Mouse (Mus musculus) liver, embryonic 14.5 days (tissue): ENCODE measurements around the gene Sdcbp2. TPM values are rescaled to one million over a fixed set of nuclear protein-coding genes. Genes with fewer than 3 reads are reported as not detected.

Experiments
- ATAC-seq: fragments of 200-750 bp; cut with Nextera tagmentation; 2 replicates; pipeline ENCODE4 v1.8.0; 2017; ENCODE audit warnings: moderate number of reproducible peaks, mild to moderate bottlenecking, moderate library complexity; ENCODE audit not compliant: insufficient read depth
- DNase-seq, 3 experiments: peaks; one replicate each; pipeline ENCODE4 v3.0.0-alpha.2; 2012 to 2013; ENCODE audit warnings: low read depth in 3 of 3, low spot score in 3 of 3
- H3K27ac ChIP-seq: fragments of 300-500 bp; sonication (generic); 2 replicates; pipeline ENCODE4 v1.5.1; 2014; ENCODE audit warnings: moderate library complexity, mild to moderate bottlenecking, control low read depth, inconsistent platforms
- H3K27me3 ChIP-seq: fragments of 300-500 bp; sonication (generic); 2 replicates; pipeline ENCODE4 v1.6.1; 2014; ENCODE audit warnings: mild to moderate bottlenecking, low read length, moderate library complexity; ENCODE audit not compliant: control insufficient read depth, insufficient read depth
- H3K36me3 ChIP-seq: fragments of 300-500 bp; sonication (generic); replicated peaks from 2 replicates; pipeline ENCODE4 v1.6.1; 2014; ENCODE audit warnings: low read depth; ENCODE audit not compliant: control insufficient read depth, insufficient read depth
- H3K4me1 ChIP-seq, 2 experiments: fragments of 200-500 bp in 1 of 2; fragments of 300-500 bp in 1 of 2; sonication (generic) in 1 of 2; replicated peaks; 2 replicates each; pipeline ENCODE4 v1.6.1; 2012 to 2014; ENCODE audit warnings: antibody characterized with exemption in 1 of 2, inconsistent platforms in 1 of 2, low read length in 1 of 2; ENCODE audit not compliant: control insufficient read depth in 2 of 2, insufficient read depth in 2 of 2
- H3K4me2 ChIP-seq: fragments of 300-500 bp; sonication (generic); 2 replicates; pipeline ENCODE4 v1.6.1; 2014; ENCODE audit warnings: low read depth, mild to moderate bottlenecking, control low read depth, moderate library complexity
- H3K4me3 ChIP-seq, 2 experiments: fragments of 200-500 bp in 1 of 2; fragments of 300-500 bp in 1 of 2; sonication (generic) in 1 of 2; 2 replicates each; pipeline ENCODE4 v1.5.1; 2012 to 2014; ENCODE audit warnings: low read depth in 2 of 2, low read length in 2 of 2, mild to moderate bottlenecking in 2 of 2, control low read depth in 1 of 2, inconsistent platforms in 1 of 2, moderate library complexity in 1 of 2; ENCODE audit not compliant: insufficient read depth in 1 of 2
- H3K9ac ChIP-seq: fragments of 300-500 bp; sonication (generic); replicated peaks from 2 replicates; pipeline ENCODE4 v1.6.1; 2014; ENCODE audit warnings: mild to moderate bottlenecking, control low read depth, moderate library complexity
- H3K9me3 ChIP-seq: fragments of 300-500 bp; sonication (generic); 2 replicates; pipeline ENCODE4 v1.6.1; 2016; ENCODE audit warnings: low read length, mixed read lengths; ENCODE audit not compliant: control insufficient read depth
- CTCF ChIP-seq: IDR thresholded peaks from 2 replicates; pipeline ENCODE4 v1.5.1; 2016; ENCODE audit warnings: antibody characterized with exemption, low read depth, control low read depth
- EP300 ChIP-seq: IDR thresholded peaks from 2 replicates; pipeline ENCODE4 v1.6.1; 2016; ENCODE audit warnings: antibody characterized with exemption, low read depth
- WGBS: fragments of 180-500 bp; shearing (Covaris S2); extraction: QIAGEN DNeasy Blood & Tissue Kit; methylation state at CpG from one replicate; pipeline ENCODE4 v1.1.7; 2014; ENCODE audit not compliant: insufficient replicate concordance; 5-methylcytosine and 5-hydroxymethylcytosine counted together
- polyA plus RNA-seq, 2 experiments: library from polyadenylated mRNA; depleted of rRNA in 1 of 2; stranded (reverse) in 1 of 2; unstranded in 1 of 2; fragments of >200 nt; fragmentation: Nextera tagmentation in 1 of 2; extraction: Ambion mirVana in 1 of 2; gene quantifications; 2 replicates each; pipeline versions ENCODE4 v1.2.1 to v1.2.3; 2012 to 2014

The Sdcbp2 gene
- polyA plus RNA-seq (2012; rRNA removed) (0.22 and 0.29 TPM in 2 replicates), polyA plus RNA-seq (2014; fragmentation: Nextera tagmentation; extraction: Ambion mirVana) (0.06 and 0.13 TPM in 2 replicates)

GRCm38 (mm10) chr2:151571873-151572700, at the start of gene Sdcbp2:
Sdcbp2 (plus strand) TSS chr2:151572622.
- ATAC-seq (no peak), DNase-seq (no peak)
- H3K9ac ChIP-seq: no peak within 1 kb of the TSS
- 45% methylated on average over 17 of the region's 17 CpGs for WGBS
- no peak within 1 kb of the TSS for H3K4me2 ChIP-seq
- H3K27me3 ChIP-seq: no peaks in the 10 kb centered on the region; the same call in none of the 2 replicates
- no peak within 1 kb of the TSS for H3K27ac ChIP-seq
- no peak within 1 kb of the TSS for H3K4me3 ChIP-seq
- H3K9me3 ChIP-seq: no peaks in the 10 kb centered on the region
- peaks cover 0 to 7% of the 10 kb centered on the region in 2 experiments; a peak in 2 of 4 replicates for H3K4me1 ChIP-seq
- TF ChIP-seq CTCF (no peak), EP300 (no peak)
- no peaks in the 10 kb centered on the region for H3K36me3 ChIP-seq

- Histone ChIP-seq H3K9me3 (no peaks in the 10 kb centered on the region), H3K4me3 (no peak overlapping the region), H3K27me3 (no peaks in the 10 kb centered on the region), H3K4me1 (peaks cover 0 to 3% of the 10 kb centered on the region in 2 experiments; a peak in 3 of 4 replicates), H3K9ac (no peak overlapping the region), H3K27ac (no peak overlapping the region), H3K36me3 (no peaks in the 10 kb centered on the region), H3K4me2 (no peak overlapping the region)
- WGBS: 10% methylated on average over 4 of the region's 4 CpGs
- no peak for DNase-seq
- ATAC-seq: peak; percentile 47; the same call in 1 of the 2 replicates
- no peak for TF ChIP-seq CTCF
- peak; percentile 61 for TF ChIP-seq EP300
Observed at GRCm38 (mm10) chr2:151524324-151525041, 47.9 kb upstream of the Sdcbp2 start.

DNA sequence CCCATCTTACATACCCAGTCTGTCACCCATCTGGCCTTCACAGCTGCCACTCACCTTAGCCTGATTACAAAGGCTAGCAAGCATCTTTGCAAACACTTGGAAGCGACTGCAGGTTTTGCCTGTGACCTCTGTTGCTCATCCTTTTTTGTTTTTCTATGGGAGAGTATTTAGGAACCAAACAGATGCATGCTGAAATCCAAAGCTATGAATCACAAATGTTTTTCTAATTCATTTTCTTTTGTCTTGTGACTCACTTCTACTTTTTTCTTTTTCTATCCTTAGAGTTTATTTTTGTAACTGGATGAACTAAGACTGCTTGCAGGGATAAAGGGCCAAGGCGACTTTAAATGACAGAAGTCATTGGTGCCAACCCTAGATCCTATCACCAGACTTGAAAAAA, 46.9 kb upstream of the Sdcbp2 start:
- WGBS: 66% methylated on average over 2 of the region's 2 CpGs
- Histone ChIP-seq H3K36me3 (no peaks in the 10 kb centered on the region), H3K27ac (no peak overlapping the region), H3K4me3 (no peak overlapping the region), H3K27me3 (no peaks in the 10 kb centered on the region), H3K4me2 (no peak overlapping the region), H3K4me1 (peaks cover 0 to 5% of the 10 kb centered on the region in 2 experiments; a peak in 3 of 4 replicates), H3K9me3 (no peaks in the 10 kb centered on the region), H3K9ac (no peak overlapping the region)
- DNase-seq: no peak
- ATAC-seq: no peak
- TF ChIP-seq CTCF: no peak
- no peak for TF ChIP-seq EP300

DNA sequence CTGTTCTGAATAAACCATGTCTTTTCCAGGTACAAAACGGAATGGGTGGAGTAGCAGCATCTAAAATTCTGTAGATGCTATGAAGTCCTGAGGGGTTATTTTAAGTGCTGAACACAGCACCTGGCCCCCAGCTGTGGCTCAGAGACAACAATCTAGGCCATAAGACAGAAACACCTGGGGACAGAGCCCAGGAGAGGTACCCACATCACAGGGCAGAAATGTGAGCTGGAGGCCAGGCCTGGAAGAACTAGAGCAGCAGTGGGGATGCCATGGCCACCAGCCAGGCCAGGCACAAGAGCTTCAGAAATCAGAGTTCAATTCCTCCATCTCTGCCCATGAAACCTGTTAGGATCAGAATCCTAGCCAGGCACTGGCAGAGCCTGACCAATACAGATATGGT, 44.4 kb upstream of the Sdcbp2 start:
- H3K4me1 ChIP-seq: peaks cover 0 to 5% of the 10 kb centered on the region in 2 experiments; a peak in 3 of 4 replicates
- 60% methylated on average over 1 of the region's 1 CpGs for WGBS
- no peak overlapping the region for H3K27ac ChIP-seq
- no peak overlapping the region for H3K4me2 ChIP-seq
- no peaks in the 10 kb centered on the region for H3K9me3 ChIP-seq
- DNase-seq: no peak
- H3K4me3 ChIP-seq: no peak overlapping the region
- no peaks in the 10 kb centered on the region for H3K36me3 ChIP-seq
- ATAC-seq: no peak
- TF ChIP-seq CTCF: no peak
- TF ChIP-seq EP300: no peak
- H3K9ac ChIP-seq: no peak overlapping the region
- no peaks in the 10 kb centered on the region for H3K27me3 ChIP-seq

DNA sequence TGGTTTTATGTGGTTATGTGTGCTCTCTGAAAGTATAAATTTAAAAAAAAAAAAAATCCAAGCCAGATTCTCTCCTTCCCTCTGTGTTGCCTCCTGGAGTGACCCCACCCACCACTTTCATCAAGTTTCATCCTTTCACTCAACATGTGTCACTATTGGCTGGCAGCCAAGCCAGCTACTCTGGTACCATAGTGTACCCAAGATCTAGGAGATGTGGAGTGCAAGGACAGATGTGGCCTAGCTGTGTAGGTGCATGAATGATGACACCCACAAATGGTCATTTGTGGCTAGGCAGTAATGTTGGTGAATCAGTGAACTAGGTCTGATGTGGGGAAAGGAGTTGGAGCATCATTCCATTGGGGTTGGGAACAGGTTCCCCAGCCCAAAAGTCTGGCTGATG, 43.3 kb upstream of the Sdcbp2 start:
- TF ChIP-seq CTCF (no peak), EP300 (no peak)
- no peak for ATAC-seq
- Histone ChIP-seq H3K27ac (no peak overlapping the region), H3K9me3 (no peaks in the 10 kb centered on the region), H3K9ac (no peak overlapping the region), H3K27me3 (no peaks in the 10 kb centered on the region), H3K4me2 (no peak overlapping the region), H3K4me3 (no peak overlapping the region), H3K36me3 (no peaks in the 10 kb centered on the region), H3K4me1 (peaks cover 0 to 5% of the 10 kb centered on the region in 2 experiments; a peak in 3 of 4 replicates)
- DNase-seq: no peak
